Mouse (Mus musculus) ES-Bruce4 (cell line): ENCODE data around the gene Gdf1. TPM values are rescaled to one million over a fixed set of nuclear protein-coding genes. Genes with fewer than 3 reads are reported as not detected.

ENCODE experiments used
- H3K27ac ChIP-seq: 2 replicates; pipeline ENCODE4 v1.5.1; 2012; ENCODE audit warnings: low read length, inconsistent platforms; ENCODE audit not compliant: insufficient read depth
- H3K27me3 ChIP-seq: 2 replicates; pipeline ENCODE4 v1.6.1; 2012; ENCODE audit warnings: mild to moderate bottlenecking, low read length, inconsistent platforms; ENCODE audit not compliant: control insufficient read depth, poor library complexity, insufficient read depth, severe bottlenecking
- H3K36me3 ChIP-seq: 2 replicates; pipeline ENCODE4 v1.6.1; 2012; ENCODE audit warnings: inconsistent platforms, mild to moderate bottlenecking, low read length, moderate library complexity; ENCODE audit not compliant: control insufficient read depth, poor library complexity, insufficient read depth, severe bottlenecking
- H3K4me1 ChIP-seq: one replicate; pipeline ENCODE4 v1.8.1; 2011; ENCODE audit warnings: low read length; ENCODE audit not compliant: control insufficient read depth, insufficient read depth
- H3K4me3 ChIP-seq: 2 replicates; pipeline ENCODE4 v1.5.1; 2011; ENCODE audit warnings: low read depth, mild to moderate bottlenecking, low read length
- H3K9ac ChIP-seq: 2 replicates; pipeline ENCODE4 v1.6.1; 2012; ENCODE audit warnings: low read depth, mild to moderate bottlenecking, inconsistent platforms; ENCODE audit not compliant: poor library complexity, severe bottlenecking
- H3K9me3 ChIP-seq: replicated peaks from 2 replicates; pipeline ENCODE4 v1.6.1; 2012; ENCODE audit warnings: mild to moderate bottlenecking, low read length, inconsistent platforms; ENCODE audit not compliant: control insufficient read depth, poor library complexity, insufficient read depth, severe bottlenecking
- CTCF ChIP-seq: IDR thresholded peaks from one replicate; pipeline ENCODE4 v1.8.1; 2011; ENCODE audit warnings: low read depth, low read length
- EP300 ChIP-seq: IDR thresholded peaks from 2 replicates; pipeline ENCODE4 v1.6.1; 2011; ENCODE audit warnings: low read depth, low read length; ENCODE audit not compliant: insufficient read depth
- POLR2A ChIP-seq: IDR thresholded peaks from one replicate; pipeline ENCODE4 v1.8.1; 2011; ENCODE audit warnings: low read length; ENCODE audit not compliant: insufficient read depth
- polyA plus RNA-seq: library from polyadenylated mRNA; stranded (reverse); fragments of >200 nt; gene quantifications from 2 replicates; pipeline ENCODE4 v1.2.4, GENCODE M21; 2011; ENCODE audit warnings: low read depth; ENCODE audit not compliant: missing spikeins, insufficient read depth, insufficient read length

Gene Gdf1
- polyA plus RNA-seq, 1 experiment: not detected

DNA sequence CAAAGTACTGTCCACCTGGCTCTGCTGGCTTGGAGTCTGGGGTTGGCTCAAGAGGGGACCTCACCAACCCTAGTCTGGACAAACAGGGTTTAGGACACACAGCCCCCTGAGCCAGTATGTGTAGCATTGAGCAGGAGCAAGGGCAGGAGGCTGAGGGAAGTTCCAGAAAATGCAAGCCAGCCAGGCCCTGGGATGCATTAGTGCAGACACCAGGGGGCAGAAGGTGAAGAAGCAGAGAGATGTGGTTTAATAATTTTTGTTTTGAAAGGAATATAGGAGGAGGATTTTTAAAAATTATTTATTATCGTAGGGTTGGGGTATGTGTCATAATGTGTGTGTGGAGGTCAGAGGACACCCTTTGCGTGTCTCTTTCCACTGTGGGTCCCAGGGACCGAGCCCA lies 5.9 kb upstream of the Gdf1 start:
- H3K27ac ChIP-seq: no peak overlapping the region
- no peaks in the 10 kb centered on the region for H3K36me3 ChIP-seq
- no peaks in the 10 kb centered on the region for H3K27me3 ChIP-seq
- no peak for TF ChIP-seq CTCF
- TF ChIP-seq POLR2A: no peak
- no peak for TF ChIP-seq EP300
- no peak overlapping the region for H3K9ac ChIP-seq
- no peaks in the 10 kb centered on the region for H3K4me1 ChIP-seq
- H3K9me3 ChIP-seq: no peaks in the 10 kb centered on the region
- H3K4me3 ChIP-seq: no peak overlapping the region

- Histone ChIP-seq H3K27me3 (no peaks in the 10 kb centered on the region), H3K36me3 (no peaks in the 10 kb centered on the region), H3K9me3 (no peaks in the 10 kb centered on the region), H3K4me3 (no peak overlapping the region), H3K27ac (no peak overlapping the region), H3K4me1 (peaks cover 2% of the 10 kb centered on the region), H3K9ac (no peak overlapping the region)
- TF ChIP-seq CTCF (no peak), POLR2A (no peak), EP300 (no peak)
Observed at GRCm38 (mm10) chr8:70327512-70327911, 2.1 kb upstream of the Gdf1 start.

DNA sequence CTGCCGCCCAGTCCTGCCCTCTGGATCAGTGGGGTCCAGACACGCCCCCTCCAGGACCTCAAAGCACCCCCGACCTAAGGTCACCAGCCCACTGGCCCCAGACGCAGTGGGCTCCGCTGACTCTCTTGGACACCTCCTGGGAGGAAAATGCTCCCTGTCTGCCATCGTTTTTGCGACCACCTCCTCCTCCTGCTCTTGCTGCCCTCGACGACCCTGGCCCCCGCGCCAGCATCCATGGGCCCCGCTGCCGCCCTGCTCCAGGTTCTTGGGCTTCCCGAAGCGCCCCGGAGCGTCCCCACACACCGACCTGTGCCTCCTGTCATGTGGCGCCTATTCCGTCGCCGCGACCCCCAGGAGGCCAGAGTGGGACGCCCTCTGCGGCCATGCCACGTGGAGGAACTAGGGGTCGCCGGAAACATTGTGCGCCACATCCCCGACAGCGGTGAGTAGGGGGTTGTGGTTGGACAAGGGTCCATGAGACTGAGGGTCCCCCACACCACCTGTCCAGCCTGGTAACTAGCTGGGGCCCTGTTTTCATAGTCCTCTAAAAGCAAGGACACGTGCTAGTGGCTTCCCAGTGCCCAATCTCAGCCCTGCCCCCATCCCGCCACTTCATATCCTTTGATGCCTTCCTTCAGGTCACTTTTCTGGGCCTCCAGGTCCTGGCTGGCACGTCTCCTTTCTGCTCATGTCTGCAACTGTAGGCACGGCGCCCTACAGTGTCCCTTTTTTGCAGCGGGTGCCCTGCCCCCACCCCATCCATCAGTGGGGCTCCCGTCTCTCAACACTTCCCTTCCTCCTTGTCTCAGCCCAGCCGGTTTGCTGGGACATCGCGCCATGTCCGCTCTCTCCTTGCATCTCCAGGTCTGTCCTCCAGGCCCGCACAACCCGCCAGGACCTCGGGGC lies 471 bp downstream of the Gdf1 start:
- no peak overlapping the region for H3K27ac ChIP-seq
- H3K27me3 ChIP-seq: no peaks in the 10 kb centered on the region
- peaks cover 2% of the 10 kb centered on the region for H3K4me1 ChIP-seq
- no peaks in the 10 kb centered on the region for H3K9me3 ChIP-seq
- peak overlapping the region; percentile 55 for H3K9ac ChIP-seq
- peaks cover 22% of the 10 kb centered on the region for H3K36me3 ChIP-seq
- TF ChIP-seq CTCF (no peak), POLR2A (no peak), EP300 (0 out of 2 replicates have a peak, but pooled peaks have one; percentile 12)
- H3K4me3 ChIP-seq: peak overlapping the region; percentile 32

DNA sequence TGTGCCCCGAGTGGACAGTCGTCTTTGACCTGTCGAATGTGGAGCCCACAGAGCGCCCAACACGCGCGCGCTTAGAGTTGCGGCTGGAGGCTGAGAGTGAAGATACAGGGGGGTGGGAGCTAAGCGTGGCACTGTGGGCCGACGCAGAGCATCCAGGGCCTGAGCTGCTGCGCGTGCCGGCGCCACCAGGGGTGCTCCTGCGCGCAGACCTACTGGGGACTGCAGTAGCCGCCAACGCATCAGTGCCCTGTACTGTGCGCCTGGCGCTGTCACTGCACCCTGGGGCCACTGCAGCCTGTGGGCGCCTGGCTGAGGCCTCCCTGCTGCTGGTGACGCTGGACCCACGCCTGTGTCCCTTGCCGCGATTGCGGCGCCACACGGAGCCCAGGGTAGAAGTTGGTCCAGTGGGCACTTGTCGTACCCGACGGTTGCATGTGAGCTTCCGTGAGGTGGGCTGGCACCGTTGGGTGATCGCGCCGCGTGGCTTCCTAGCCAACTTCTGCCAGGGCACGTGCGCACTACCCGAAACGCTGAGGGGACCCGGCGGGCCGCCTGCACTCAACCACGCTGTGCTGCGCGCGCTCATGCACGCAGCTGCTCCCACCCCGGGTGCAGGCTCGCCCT lies 1.2 kb downstream of the Gdf1 start:
- no peak for TF ChIP-seq EP300
- TF ChIP-seq CTCF: peak; percentile 33
- no peaks in the 10 kb centered on the region for H3K9me3 ChIP-seq
- peak overlapping the region; percentile 55 for H3K9ac ChIP-seq
- no peak overlapping the region for H3K27ac ChIP-seq
- H3K4me1 ChIP-seq: peaks cover 2% of the 10 kb centered on the region
- peaks cover 29% of the 10 kb centered on the region for H3K36me3 ChIP-seq
- peak overlapping the region; percentile 32 for H3K4me3 ChIP-seq
- H3K27me3 ChIP-seq: no peaks in the 10 kb centered on the region

DNA sequence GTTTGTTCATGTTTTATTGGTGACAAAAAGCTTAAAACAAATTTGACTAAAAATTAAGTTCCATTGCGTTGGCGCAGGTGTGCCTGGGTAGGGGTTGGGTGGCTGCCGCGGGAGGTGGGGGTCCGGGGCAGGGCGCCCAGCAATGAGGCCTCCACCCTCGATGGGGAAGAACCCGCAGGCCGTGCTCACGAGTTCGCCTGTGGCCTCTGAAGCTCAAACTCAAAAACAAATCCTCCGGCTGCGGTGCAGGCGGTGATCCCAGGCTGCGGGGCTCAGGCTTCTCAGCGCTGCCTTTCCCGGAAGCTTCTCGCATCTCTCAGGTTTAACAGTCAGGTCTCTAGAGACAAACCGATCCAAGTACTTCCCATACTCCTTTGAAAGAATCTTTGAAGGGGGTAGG lies 1.9 kb downstream of the Gdf1 start:
- no peak for TF ChIP-seq CTCF
- no peak for TF ChIP-seq EP300
- no peak for TF ChIP-seq POLR2A
- Histone ChIP-seq H3K9ac (peak overlapping the region; percentile 38), H3K36me3 (peaks cover 36% of the 10 kb centered on the region), H3K27ac (no peak overlapping the region), H3K4me1 (peaks cover 2% of the 10 kb centered on the region), H3K4me3 (peak overlapping the region; percentile 32), H3K9me3 (no peaks in the 10 kb centered on the region), H3K27me3 (no peaks in the 10 kb centered on the region)
